Mouse (Mus musculus): ENCODE data around the gene Gmfb. TPM values are rescaled to one million over a fixed set of nuclear protein-coding genes. Genes with fewer than 3 reads are reported as not detected.

The Gmfb gene
- polyA plus RNA-seq, 1 experiment from 2014 or later: 79.6 TPM

DNA sequence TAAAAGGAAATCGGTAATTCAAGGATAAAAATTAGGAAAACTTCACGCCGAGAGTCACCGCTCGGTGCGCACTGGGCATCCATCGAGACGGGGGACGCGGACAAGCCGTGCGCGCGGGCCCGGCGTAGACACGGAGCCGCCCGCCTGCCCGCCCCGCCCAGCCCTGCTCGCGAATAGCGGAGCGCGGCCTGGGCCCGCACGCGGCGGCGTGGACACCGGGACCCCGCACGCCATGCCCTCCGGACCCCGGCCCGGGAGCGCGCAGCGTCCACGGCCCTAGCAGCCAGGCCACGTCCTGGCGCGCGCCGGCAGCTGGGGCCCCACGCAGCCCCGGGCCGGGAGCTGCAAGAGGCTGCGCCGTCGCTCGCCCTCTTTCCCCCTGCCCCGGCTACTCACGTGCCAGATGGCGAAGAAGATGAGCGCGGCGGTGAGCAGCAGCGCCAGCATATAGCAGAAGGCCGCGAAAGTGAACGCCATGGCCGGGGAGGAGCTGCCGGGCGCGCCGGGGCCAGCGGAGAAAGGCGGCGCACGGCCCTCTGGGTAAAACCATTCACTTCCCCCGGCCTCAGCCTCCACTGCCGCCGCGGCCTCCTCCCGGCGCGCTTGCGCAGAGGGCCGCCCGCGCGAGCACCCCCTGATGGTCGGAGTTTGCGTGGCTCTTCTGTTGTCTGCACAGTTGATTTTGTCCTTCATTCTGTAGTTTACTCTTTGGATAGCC is 34.1 kb downstream of the Gmfb start, which contains the start of gene Cnih1:
Gene Cnih1 (minus strand): TSS at position 625 of the 718 bp plus-strand sequence.
- peak within 1 kb of the TSS; percentile 98 for H3K9ac ChIP-seq
- peak; percentile 96 for ATAC-seq (ENCODE audit: insufficient read depth)
- peak; percentile 96 for DNase-seq
- peak; percentile 64 for TF ChIP-seq CTCF (IDR thresholded peaks at IDR 0.05; ENCODE audit: low read depth)
- under 1% methylated on average over 83 of the region's 86 CpGs for WGBS
- H3K9me3 ChIP-seq (ENCODE audit: low read depth, low read length): no peaks in the 10 kb centered on the region
- H3K36me3 ChIP-seq (ENCODE audit: insufficient read depth): peaks cover 16% of the 10 kb centered on the region
- H3K4me3 ChIP-seq (ENCODE audit: low read depth, low read length): peak within 1 kb of the TSS; percentile 95
- no peaks in the 10 kb centered on the region for H3K27me3 ChIP-seq (ENCODE audit: insufficient read depth, low read length)
- H3K27ac ChIP-seq (ENCODE audit: low read depth): peak within 1 kb of the TSS; percentile 99
- H3K4me1 ChIP-seq (ENCODE audit: insufficient read depth): no peaks in the 10 kb centered on the region; the same call in 1 of the 2 replicates
- peak within 1 kb of the TSS; percentile 68 for H3K4me2 ChIP-seq

DNA sequence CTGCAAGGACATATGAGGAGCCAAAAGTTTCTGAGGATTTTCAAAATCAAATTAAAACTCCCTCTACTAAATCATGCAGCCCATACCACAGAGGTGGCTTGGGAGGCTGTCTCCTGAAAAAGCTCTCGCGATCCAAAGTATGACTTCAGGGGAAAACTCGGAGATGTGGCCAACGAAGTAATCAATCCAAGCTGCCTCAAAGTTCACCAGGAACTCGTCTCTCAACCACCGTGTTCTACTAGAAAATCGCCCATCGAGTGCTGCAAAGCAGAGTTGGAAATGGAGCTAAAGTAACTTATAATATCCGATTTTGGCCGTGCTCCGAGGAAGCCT is 34.6 kb downstream of the Gmfb start:
- Histone ChIP-seq H3K4me1 (ENCODE audit: insufficient read depth) (no peaks in the 10 kb centered on the region; the same call in 1 of the 2 replicates), H3K4me3 (ENCODE audit: low read depth, low read length) (peak overlapping the region; percentile 95), H3K4me2 (peak overlapping the region; percentile 68), H3K9me3 (ENCODE audit: low read depth, low read length) (no peaks in the 10 kb centered on the region), H3K27ac (ENCODE audit: low read depth) (peak overlapping the region; percentile 99), H3K36me3 (ENCODE audit: insufficient read depth) (peaks cover 22% of the 10 kb centered on the region), H3K27me3 (ENCODE audit: insufficient read depth, low read length) (no peaks in the 10 kb centered on the region), H3K9ac (peak overlapping the region; percentile 98)
- 0% methylated on average over 11 of the region's 11 CpGs for WGBS
- no peak for TF ChIP-seq CTCF (IDR thresholded peaks at IDR 0.05; ENCODE audit: low read depth)
- no peak for DNase-seq
- no peak for ATAC-seq (ENCODE audit: insufficient read depth)

DNA sequence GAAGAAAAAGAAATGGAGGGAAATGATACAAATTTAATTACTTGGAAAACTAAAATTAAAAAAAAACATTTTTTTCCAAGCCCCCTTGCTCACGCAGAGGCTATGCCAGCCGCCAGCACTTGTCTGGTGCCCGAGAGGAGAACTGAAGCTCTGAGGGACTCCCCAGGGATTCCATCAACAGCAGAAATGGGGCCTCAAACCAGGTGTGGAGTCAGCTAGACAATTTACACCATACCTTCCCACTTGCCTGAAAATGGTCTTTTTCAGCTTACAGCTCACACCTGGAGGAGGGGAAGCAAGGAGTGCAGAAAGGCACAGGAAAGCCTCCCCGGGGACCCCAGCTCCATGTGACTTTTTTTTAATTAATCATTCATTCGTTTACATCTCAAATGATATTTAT is 36.8 kb downstream of the Gmfb start:
- no peak for ATAC-seq (ENCODE audit: insufficient read depth)
- no peaks in the 10 kb centered on the region for H3K9me3 ChIP-seq (ENCODE audit: low read depth, low read length)
- H3K4me3 ChIP-seq (ENCODE audit: low read depth, low read length): no peak overlapping the region
- no peaks in the 10 kb centered on the region for H3K27me3 ChIP-seq (ENCODE audit: insufficient read depth, low read length)
- no peak overlapping the region for H3K27ac ChIP-seq (ENCODE audit: low read depth)
- TF ChIP-seq CTCF (IDR thresholded peaks at IDR 0.05; ENCODE audit: low read depth): no peak
- H3K4me2 ChIP-seq: no peak overlapping the region
- peaks cover 38% of the 10 kb centered on the region for H3K36me3 ChIP-seq (ENCODE audit: insufficient read depth)
- WGBS: 77% methylated on average over 5 of the region's 5 CpGs
- H3K4me1 ChIP-seq (ENCODE audit: insufficient read depth): no peaks in the 10 kb centered on the region; the same call in 1 of the 2 replicates
- no peak overlapping the region for H3K9ac ChIP-seq
- DNase-seq: no peak

DNA sequence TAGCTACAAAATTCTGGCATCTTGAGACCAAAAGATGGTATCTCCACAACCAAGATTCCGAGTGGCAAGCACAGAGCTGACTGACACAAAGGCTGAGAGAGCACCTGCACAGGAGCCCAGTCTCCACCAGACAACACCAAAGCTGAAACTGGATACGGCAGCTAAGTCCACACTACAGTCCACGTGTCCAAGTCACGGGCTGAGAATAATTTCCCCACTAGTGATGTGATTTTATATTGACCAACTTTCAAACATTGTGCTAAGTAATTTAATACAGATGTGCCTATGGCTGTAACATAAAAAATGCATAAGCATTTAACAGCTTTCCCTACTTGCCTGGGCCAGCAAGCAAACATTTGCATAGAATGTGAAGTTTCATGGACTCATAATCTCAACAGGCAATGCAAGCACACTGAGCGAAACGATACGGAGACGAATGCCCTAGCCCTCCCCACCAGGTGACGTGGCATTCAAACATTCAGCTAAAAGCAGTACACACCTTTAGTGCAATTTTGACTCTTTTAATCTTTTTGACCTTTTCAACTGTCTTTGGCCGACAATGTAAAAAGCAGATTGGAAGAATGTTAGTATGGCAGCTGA is 38.6 kb downstream of the Gmfb start:
- WGBS: 83% methylated on average over 10 of the region's 10 CpGs
- Histone ChIP-seq H3K4me2 (no peak overlapping the region), H3K4me1 (ENCODE audit: insufficient read depth) (no peaks in the 10 kb centered on the region; the same call in 1 of the 2 replicates), H3K9ac (no peak overlapping the region), H3K4me3 (ENCODE audit: low read depth, low read length) (no peak overlapping the region), H3K36me3 (ENCODE audit: insufficient read depth) (peaks cover 56% of the 10 kb centered on the region), H3K27me3 (ENCODE audit: insufficient read depth, low read length) (no peaks in the 10 kb centered on the region), H3K27ac (ENCODE audit: low read depth) (no peak overlapping the region), H3K9me3 (ENCODE audit: low read depth, low read length) (peaks cover 3% of the 10 kb centered on the region; the same call in 1 of the 2 replicates)
- ATAC-seq (ENCODE audit: insufficient read depth) (no peak), DNase-seq (no peak)
- TF ChIP-seq CTCF (IDR thresholded peaks at IDR 0.05; ENCODE audit: low read depth): no peak

DNA sequence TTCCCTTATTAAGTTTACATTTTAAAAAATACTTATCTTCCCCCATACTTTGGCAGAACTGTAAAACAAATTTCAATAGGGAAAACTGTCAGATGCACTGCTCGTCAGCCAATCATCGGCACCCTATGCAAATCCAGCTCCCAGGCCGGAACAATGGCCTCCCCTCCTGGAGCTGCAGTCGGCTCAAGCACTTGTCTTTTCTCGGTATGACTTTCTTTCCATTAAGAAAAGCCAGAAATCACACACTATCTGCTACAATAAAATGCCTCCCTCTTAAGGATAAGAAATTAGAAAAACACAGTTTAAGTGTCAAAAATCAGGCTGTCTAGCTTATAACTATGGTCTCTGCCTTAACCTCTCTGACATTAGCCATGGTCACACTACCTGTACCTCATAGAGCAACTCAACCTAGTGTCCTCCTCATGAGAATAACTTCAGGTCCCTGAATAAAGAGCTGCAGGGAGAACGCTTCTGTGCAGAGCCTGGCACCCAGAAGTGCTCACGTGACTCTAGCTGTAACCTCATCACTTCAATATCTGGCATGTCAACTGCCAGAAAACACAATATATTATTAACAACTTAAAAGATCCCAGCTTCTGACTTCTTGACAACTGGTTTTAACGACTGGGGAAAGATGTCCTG is 39.7 kb downstream of the Gmfb start:
- no peak overlapping the region for H3K4me2 ChIP-seq
- H3K4me3 ChIP-seq (ENCODE audit: low read depth, low read length): no peak overlapping the region
- WGBS: 82% methylated on average over 8 of the region's 8 CpGs
- no peak overlapping the region for H3K27ac ChIP-seq (ENCODE audit: low read depth)
- no peaks in the 10 kb centered on the region for H3K27me3 ChIP-seq (ENCODE audit: insufficient read depth, low read length)
- H3K9me3 ChIP-seq (ENCODE audit: low read depth, low read length): peaks cover 3% of the 10 kb centered on the region; the same call in 1 of the 2 replicates
- no peak overlapping the region for H3K9ac ChIP-seq
- no peaks in the 10 kb centered on the region; the same call in 1 of the 2 replicates for H3K4me1 ChIP-seq (ENCODE audit: insufficient read depth)
- TF ChIP-seq CTCF (IDR thresholded peaks at IDR 0.05; ENCODE audit: low read depth): no peak
- ATAC-seq (ENCODE audit: insufficient read depth) (no peak), DNase-seq (no peak)
- H3K36me3 ChIP-seq (ENCODE audit: insufficient read depth): peaks cover 67% of the 10 kb centered on the region

DNA sequence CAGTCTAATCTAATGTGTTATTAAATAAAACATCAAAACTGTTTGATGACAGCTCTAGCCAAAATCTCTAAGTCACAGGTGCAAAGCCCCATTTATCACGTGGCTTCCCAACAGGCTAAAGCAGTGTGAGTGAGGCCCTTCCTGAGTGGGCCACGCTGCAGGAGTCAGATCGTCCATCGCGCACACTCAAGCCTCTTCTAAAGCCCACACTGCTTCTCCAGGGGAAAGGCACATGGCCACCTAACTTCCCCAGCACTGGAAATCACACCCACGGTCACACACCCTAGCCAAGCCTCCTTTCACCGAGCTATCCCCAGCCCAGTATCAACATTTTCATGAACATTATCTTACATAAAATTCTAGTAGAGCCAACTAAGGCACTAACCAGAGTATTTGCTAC is 41.0 kb downstream of the Gmfb start:
- Histone ChIP-seq H3K36me3 (ENCODE audit: insufficient read depth) (peaks cover 79% of the 10 kb centered on the region), H3K9ac (no peak overlapping the region), H3K4me3 (ENCODE audit: low read depth, low read length) (no peak overlapping the region), H3K4me1 (ENCODE audit: insufficient read depth) (no peaks in the 10 kb centered on the region; the same call in 1 of the 2 replicates), H3K27me3 (ENCODE audit: insufficient read depth, low read length) (no peaks in the 10 kb centered on the region), H3K27ac (ENCODE audit: low read depth) (no peak overlapping the region), H3K4me2 (no peak overlapping the region), H3K9me3 (ENCODE audit: low read depth, low read length) (peaks cover 3% of the 10 kb centered on the region; the same call in 1 of the 2 replicates)
- ATAC-seq (ENCODE audit: insufficient read depth): no peak
- no peak for TF ChIP-seq CTCF (IDR thresholded peaks at IDR 0.05; ENCODE audit: low read depth)
- 85% methylated on average over 7 of the region's 7 CpGs for WGBS
- no peak for DNase-seq

DNA sequence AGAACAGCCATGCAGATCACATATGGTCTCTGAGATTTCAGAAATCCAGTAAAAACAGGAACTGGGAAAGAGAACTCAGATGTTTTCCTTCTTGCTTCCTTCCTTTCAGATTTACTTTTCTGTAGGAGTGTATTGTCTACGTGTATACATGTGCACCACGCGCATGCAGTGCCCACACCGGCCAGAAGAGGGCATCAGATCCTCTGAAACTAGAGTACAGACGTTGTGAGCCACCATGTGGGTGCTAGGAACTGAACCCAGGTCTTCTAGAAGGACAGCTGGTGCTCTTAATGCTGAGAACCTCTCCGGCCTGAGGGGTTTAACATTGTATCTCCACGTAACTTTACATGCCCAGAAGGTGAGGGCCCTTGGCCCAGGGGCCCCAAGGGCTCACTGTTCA is 42.8 kb downstream of the Gmfb start:
- peaks cover 93% of the 10 kb centered on the region for H3K36me3 ChIP-seq (ENCODE audit: insufficient read depth)
- H3K4me2 ChIP-seq: no peak overlapping the region
- no peaks in the 10 kb centered on the region for H3K27me3 ChIP-seq (ENCODE audit: insufficient read depth, low read length)
- DNase-seq (no peak), ATAC-seq (ENCODE audit: insufficient read depth) (no peak)
- H3K4me1 ChIP-seq (ENCODE audit: insufficient read depth): no peaks in the 10 kb centered on the region
- no peak overlapping the region for H3K9ac ChIP-seq
- TF ChIP-seq CTCF (IDR thresholded peaks at IDR 0.05; ENCODE audit: low read depth): peak; percentile 52
- WGBS: 95% methylated on average over 7 of the region's 7 CpGs
- H3K27ac ChIP-seq (ENCODE audit: low read depth): no peak overlapping the region
- peaks cover 3% of the 10 kb centered on the region; the same call in 1 of the 2 replicates for H3K9me3 ChIP-seq (ENCODE audit: low read depth, low read length)
- H3K4me3 ChIP-seq (ENCODE audit: low read depth, low read length): no peak overlapping the region

All from lung, embryonic 14.5 days (tissue).